Mouse (Mus musculus) heart, postnatal 14 days (tissue): ENCODE data around the gene Sec13. TPM values are rescaled to one million over a fixed set of nuclear protein-coding genes. Genes with fewer than 3 reads are reported as not detected.

Experiments
- microRNA-seq, 2 experiments: library from miRNA; unstranded; fragments of <30 nt; microRNA quantifications; one replicate each; pipeline ENCODE4 v1.2.0; 2021 to 2022
- total RNA-seq, 2 experiments: library from RNA; stranded (reverse); gene quantifications; 2 replicates each; pipeline ENCODE4 v1.2.3; 2021

Sec13 gene
- total RNA-seq, 2 experiments from 2014 or later = 74.7 to 79.9 TPM

Small RNA genes lying within 50 kb of the gene (microRNA-seq; reads per million reads assigned to microRNA genes)
- 1.1 to 1.3 reads per million in 2 experiments for gene Mir7042

Other genes starting within 250 kb of the Sec13 start
- gene Prrt3, start 238.8 kb downstream of the Sec13 start, total RNA-seq = not detected
- 10 to 100 TPM; 56.0 to 61.9 TPM for gene Emc3, start 209.1 kb downstream of the Sec13 start, total RNA-seq
- 1 to 10 TPM; 1.2 TPM for gene Fancd2, start 209.1 kb downstream of the Sec13 start, total RNA-seq
- not detected for gene Fancd2os, start 140.0 kb downstream of the Sec13 start, total RNA-seq
- 10 to 100 TPM; 76.1 to 80.0 TPM for gene Brk1, start 136.0 kb downstream of the Sec13 start, total RNA-seq
- gene Vhl, start 116.8 kb downstream of the Sec13 start, total RNA-seq = 10 to 100 TPM; 10.0 to 12.0 TPM
- gene Irak2, start 102.3 kb downstream of the Sec13 start, total RNA-seq = 10 to 100 TPM; 12.3 to 14.1 TPM
- 10 to 100 TPM; 60.0 to 63.2 TPM for gene Tatdn2, start 43.7 kb downstream of the Sec13 start, total RNA-seq
- gene Ghrl, start 20.9 kb downstream of the Sec13 start, total RNA-seq = under 1 TPM in 1 of 2 experiments, not detected in 1; 0.53 TPM